Mouse (Mus musculus) ES-E14 (cell line): ENCODE measurements around the gene Sbno1.

Experiments
- ZC3H11A ChIP-seq: IDR thresholded peaks from 2 replicates; pipeline ENCODE4 v1.6.1; 2012; ENCODE audit warnings: low read depth, mild to moderate bottlenecking, inconsistent platforms, low read length, borderline replicate concordance
- ZNF384 ChIP-seq: IDR thresholded peaks from 2 replicates; pipeline ENCODE4 v1.6.1; 2012; ENCODE audit warnings: low read depth, low read length, inconsistent platforms

GRCm38 (mm10) chr5:124350350-124350749, 75.5 kb downstream of the Sbno1 start:
- no peak for TF ChIP-seq ZNF384
- TF ChIP-seq ZC3H11A = no peak
